Mouse (Mus musculus): ENCODE measurements around the gene Klf9. TPM values are rescaled to one million over a fixed set of nuclear protein-coding genes. Genes with fewer than 3 reads are reported as not detected.
A peak's percentile ranks its signal among the peaks of the same experiment; 100 is the strongest.

Gene Klf9
- polyA plus RNA-seq, 1 experiment from 2014 or later = 1.4 TPM

GRCm38 (mm10) chr19:23135349-23136201 is 5.5 kb upstream of the Klf9 start:
- WGBS = under 1% methylated on average over 55 of the region's 55 CpGs
- no peak overlapping the region for H3K27ac ChIP-seq (ENCODE audit: low read depth, low read length)

GRCm38 (mm10) chr19:23136202-23136850 is 4.7 kb upstream of the Klf9 start:
- Histone ChIP-seq H3K4me1 (ENCODE audit: control insufficient read depth, insufficient read depth, low read length) (peaks cover 20% of the 10 kb centered on the region), H3K4me2 (ENCODE audit: low read depth) (peak overlapping the region; percentile 79), H3K9me3 (ENCODE audit: control insufficient read depth, low read length) (no peaks in the 10 kb centered on the region), H3K9ac (ENCODE audit: low read length) (peak overlapping the region; percentile 44), H3K27ac (ENCODE audit: low read depth, low read length) (no peak overlapping the region), H3K27me3 (ENCODE audit: control insufficient read depth, insufficient read depth, low read length) (peaks cover 26% of the 10 kb centered on the region), H3K4me3 (ENCODE audit: low read depth, low read length) (peak overlapping the region; percentile 36), H3K36me3 (ENCODE audit: control insufficient read depth, insufficient read depth, low read length) (no peaks in the 10 kb centered on the region)
- DNase-seq (ENCODE audit: low spot score) = peak; percentile 64
- WGBS = under 1% methylated on average over 27 of the region's 27 CpGs
- no peak; the same call in 1 of the 2 replicates for ATAC-seq (ENCODE audit: insufficient read depth, low FRiP score, low TSS enrichment)

More at GRCm38 (mm10) chr19:23135349-23136201, 5.5 kb upstream of the Klf9 start:
- peak overlapping the region; percentile 44 for H3K9ac ChIP-seq (ENCODE audit: low read length)
- no peaks in the 10 kb centered on the region for H3K36me3 ChIP-seq (ENCODE audit: control insufficient read depth, insufficient read depth, low read length)
- peak; percentile 47 for ATAC-seq (ENCODE audit: insufficient read depth, low FRiP score, low TSS enrichment)
- H3K27me3 ChIP-seq (ENCODE audit: control insufficient read depth, insufficient read depth, low read length) = peaks cover 26% of the 10 kb centered on the region
- peak; percentile 87 for DNase-seq (ENCODE audit: low spot score)
- H3K4me1 ChIP-seq (ENCODE audit: control insufficient read depth, insufficient read depth, low read length) = peaks cover 20% of the 10 kb centered on the region
- H3K9me3 ChIP-seq (ENCODE audit: control insufficient read depth, low read length) = no peaks in the 10 kb centered on the region
- H3K4me2 ChIP-seq (ENCODE audit: low read depth) = peak overlapping the region; percentile 79
- H3K4me3 ChIP-seq (ENCODE audit: low read depth, low read length) = peak overlapping the region; percentile 36

GRCm38 (mm10) chr19:23137295-23137694 is 3.7 kb upstream of the Klf9 start:
- Histone ChIP-seq H3K9me3 (ENCODE audit: control insufficient read depth, low read length) (no peaks in the 10 kb centered on the region), H3K27me3 (ENCODE audit: control insufficient read depth, insufficient read depth, low read length) (peaks cover 34% of the 10 kb centered on the region), H3K9ac (ENCODE audit: low read length) (no peak overlapping the region), H3K4me3 (ENCODE audit: low read depth, low read length) (no peak overlapping the region), H3K4me2 (ENCODE audit: low read depth) (no peak overlapping the region), H3K36me3 (ENCODE audit: control insufficient read depth, insufficient read depth, low read length) (no peaks in the 10 kb centered on the region), H3K27ac (ENCODE audit: low read depth, low read length) (no peak overlapping the region), H3K4me1 (ENCODE audit: control insufficient read depth, insufficient read depth, low read length) (peaks cover 20% of the 10 kb centered on the region)
- ATAC-seq (ENCODE audit: insufficient read depth, low FRiP score, low TSS enrichment) = no peak
- 58% methylated on average over 2 of the region's 2 CpGs for WGBS
- no peak for DNase-seq (ENCODE audit: low spot score)

GRCm38 (mm10) chr19:23139756-23140470 is 1.1 kb upstream of the Klf9 start:
- H3K9ac ChIP-seq (ENCODE audit: low read length) = no peak overlapping the region
- H3K4me2 ChIP-seq (ENCODE audit: low read depth) = peak overlapping the region; percentile 96
- DNase-seq (ENCODE audit: low spot score) (no peak), ATAC-seq (ENCODE audit: insufficient read depth, low FRiP score, low TSS enrichment) (no peak)
- WGBS = 46% methylated on average over 12 of the region's 12 CpGs
- no peak overlapping the region for H3K27ac ChIP-seq (ENCODE audit: low read depth, low read length)
- H3K4me1 ChIP-seq (ENCODE audit: control insufficient read depth, insufficient read depth, low read length) = peaks cover 19% of the 10 kb centered on the region
- H3K36me3 ChIP-seq (ENCODE audit: control insufficient read depth, insufficient read depth, low read length) = no peaks in the 10 kb centered on the region
- no peaks in the 10 kb centered on the region for H3K9me3 ChIP-seq (ENCODE audit: control insufficient read depth, low read length)
- H3K27me3 ChIP-seq (ENCODE audit: control insufficient read depth, insufficient read depth, low read length) = peaks cover 36% of the 10 kb centered on the region
- H3K4me3 ChIP-seq (ENCODE audit: low read depth, low read length) = peak overlapping the region; percentile 53

GRCm38 (mm10) chr19:23141391-23142281 is 610 bp downstream of the Klf9 start:
- peak; percentile 20 for ATAC-seq (ENCODE audit: insufficient read depth, low FRiP score, low TSS enrichment)
- WGBS = under 1% methylated on average over 73 of the region's 94 CpGs
- Histone ChIP-seq H3K27ac (ENCODE audit: low read depth, low read length) (no peak overlapping the region), H3K4me1 (ENCODE audit: control insufficient read depth, insufficient read depth, low read length) (peaks cover 5% of the 10 kb centered on the region), H3K9ac (ENCODE audit: low read length) (peak overlapping the region; percentile 42), H3K36me3 (ENCODE audit: control insufficient read depth, insufficient read depth, low read length) (no peaks in the 10 kb centered on the region), H3K4me3 (ENCODE audit: low read depth, low read length) (peak overlapping the region; percentile 53), H3K27me3 (ENCODE audit: control insufficient read depth, insufficient read depth, low read length) (peaks cover 26% of the 10 kb centered on the region), H3K4me2 (ENCODE audit: low read depth) (peak overlapping the region; percentile 96), H3K9me3 (ENCODE audit: control insufficient read depth, low read length) (no peaks in the 10 kb centered on the region)
- DNase-seq (ENCODE audit: low spot score) = peak; percentile 53

GRCm38 (mm10) chr19:23142427-23143073 is 1.5 kb downstream of the Klf9 start:
- DNase-seq (ENCODE audit: low spot score) (no peak), ATAC-seq (ENCODE audit: insufficient read depth, low FRiP score, low TSS enrichment) (no peak)
- no peak overlapping the region for H3K27ac ChIP-seq (ENCODE audit: low read depth, low read length)
- peak overlapping the region; percentile 53 for H3K4me3 ChIP-seq (ENCODE audit: low read depth, low read length)
- peaks cover 4% of the 10 kb centered on the region for H3K4me1 ChIP-seq (ENCODE audit: control insufficient read depth, insufficient read depth, low read length)
- 1% methylated on average over 28 of the region's 28 CpGs for WGBS
- H3K27me3 ChIP-seq (ENCODE audit: control insufficient read depth, insufficient read depth, low read length) = peaks cover 20% of the 10 kb centered on the region
- H3K9ac ChIP-seq (ENCODE audit: low read length) = peak overlapping the region; percentile 24; the same call in 1 of the 2 replicates
- H3K9me3 ChIP-seq (ENCODE audit: control insufficient read depth, low read length) = no peaks in the 10 kb centered on the region
- no peaks in the 10 kb centered on the region for H3K36me3 ChIP-seq (ENCODE audit: control insufficient read depth, insufficient read depth, low read length)
- peak overlapping the region; percentile 96 for H3K4me2 ChIP-seq (ENCODE audit: low read depth)

- H3K4me3 ChIP-seq (ENCODE audit: low read depth, low read length) = no peak overlapping the region
- H3K36me3 ChIP-seq (ENCODE audit: control insufficient read depth, insufficient read depth, low read length) = no peaks in the 10 kb centered on the region
- no peak overlapping the region for H3K9ac ChIP-seq (ENCODE audit: low read length)
- no peak for ATAC-seq (ENCODE audit: insufficient read depth, low FRiP score, low TSS enrichment)
- no peak overlapping the region for H3K27ac ChIP-seq (ENCODE audit: low read depth, low read length)
- DNase-seq (ENCODE audit: low spot score) = no peak
- peak overlapping the region; percentile 96; the same call in 1 of the 2 replicates for H3K4me2 ChIP-seq (ENCODE audit: low read depth)
- peaks cover 20% of the 10 kb centered on the region for H3K27me3 ChIP-seq (ENCODE audit: control insufficient read depth, insufficient read depth, low read length)
- WGBS = 58% methylated on average over 7 of the region's 7 CpGs
- peaks cover 4% of the 10 kb centered on the region for H3K4me1 ChIP-seq (ENCODE audit: control insufficient read depth, insufficient read depth, low read length)
- H3K9me3 ChIP-seq (ENCODE audit: control insufficient read depth, low read length) = no peaks in the 10 kb centered on the region
Measured at GRCm38 (mm10) chr19:23143074-23143445, 2.0 kb downstream of the Klf9 start.

All from neural tube, embryonic 11.5 days (tissue).